Mouse (Mus musculus) c-Kit-positive CD71-positive TER-119-negative erythroid progenitor cells, embryonic 14.5 days (primary cell): ENCODE results near the gene Src.

Source experiments
- DNase-seq: peaks from one replicate; pipeline ENCODE4 v3.0.0-alpha.2; 2013; ENCODE audit warnings: low read depth

Src gene

DNA sequence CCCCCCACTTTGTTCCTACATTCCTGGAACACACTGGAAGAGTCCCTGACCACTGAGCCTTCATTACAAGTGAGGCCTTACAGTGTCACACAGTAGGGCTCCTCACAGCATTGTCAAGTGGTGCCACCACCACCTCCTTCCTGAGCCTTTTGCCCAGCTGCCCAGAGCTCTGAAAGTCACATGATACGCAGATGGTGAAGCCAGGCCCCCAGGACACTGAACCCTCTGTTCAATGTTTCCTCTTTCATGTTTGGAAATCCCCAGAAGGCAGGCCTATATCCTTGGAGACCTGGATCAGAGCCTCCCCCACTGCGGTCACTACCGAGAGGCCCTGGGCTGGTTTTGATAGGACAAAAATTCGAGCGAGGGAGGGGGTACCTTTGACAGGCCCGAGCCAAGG is 1.0 kb upstream of the Src start:
- DNase-seq, result no peak

- no peak for DNase-seq
Measured at GRCm38 (mm10) chr2:157418609-157419071, 396 bp downstream of the Src start.

GRCm38 (mm10) chr2:157419506-157419905 is 1.3 kb downstream of the Src start:
- no peak for DNase-seq

DNA sequence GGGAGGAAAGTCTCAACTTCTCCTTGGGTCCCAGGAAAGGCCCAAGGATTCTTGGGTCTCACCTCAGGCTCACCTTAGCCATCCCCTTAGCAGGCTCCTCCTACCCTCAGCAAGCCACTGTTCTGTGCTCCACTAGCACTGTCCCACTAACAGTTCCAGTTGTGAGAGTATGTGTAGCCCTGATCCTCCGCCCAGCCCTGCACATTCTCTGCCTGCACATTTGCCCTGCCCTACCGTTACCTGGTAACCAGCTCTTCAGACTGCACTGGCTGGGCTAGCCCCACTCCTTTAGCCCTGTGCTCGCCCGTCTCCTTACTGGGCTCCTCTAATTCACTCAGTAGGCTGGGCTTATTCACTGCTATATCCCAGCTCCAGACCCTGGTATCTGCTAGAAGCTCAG is 2.2 kb downstream of the Src start:
- DNase-seq, result no peak

DNA sequence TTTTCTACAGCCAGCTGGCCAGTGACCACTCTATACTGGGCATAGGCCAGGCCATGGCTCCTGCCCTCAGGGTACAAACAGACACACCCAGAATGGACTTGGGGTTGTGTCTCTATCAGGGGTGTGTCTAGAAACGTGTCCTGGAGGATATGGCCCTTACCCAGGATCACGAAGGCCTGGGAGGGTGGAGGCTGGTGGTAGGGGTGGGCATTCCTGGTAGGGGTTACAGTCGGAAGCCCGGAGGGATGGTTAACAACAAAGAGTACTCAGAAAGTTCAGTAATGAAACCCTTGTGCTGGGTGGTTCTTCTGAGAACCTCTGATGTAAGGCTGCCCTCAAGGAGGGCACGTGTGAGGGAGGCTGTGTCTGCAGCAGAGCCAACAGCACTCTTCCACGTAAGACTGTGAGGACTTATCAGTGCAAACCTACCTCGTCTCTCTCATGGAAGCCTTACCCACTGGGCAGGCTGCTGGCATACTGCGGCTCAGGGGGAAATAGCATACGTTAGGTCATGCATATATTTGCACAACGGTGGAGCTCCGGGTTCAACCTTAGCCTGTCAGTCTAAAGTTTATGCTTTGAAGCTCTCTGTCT is 3.9 kb downstream of the Src start:
- DNase-seq, result no peak

- DNase-seq, result no peak
Measured at GRCm38 (mm10) chr2:157422854-157423705, 4.8 kb downstream of the Src start.

DNA sequence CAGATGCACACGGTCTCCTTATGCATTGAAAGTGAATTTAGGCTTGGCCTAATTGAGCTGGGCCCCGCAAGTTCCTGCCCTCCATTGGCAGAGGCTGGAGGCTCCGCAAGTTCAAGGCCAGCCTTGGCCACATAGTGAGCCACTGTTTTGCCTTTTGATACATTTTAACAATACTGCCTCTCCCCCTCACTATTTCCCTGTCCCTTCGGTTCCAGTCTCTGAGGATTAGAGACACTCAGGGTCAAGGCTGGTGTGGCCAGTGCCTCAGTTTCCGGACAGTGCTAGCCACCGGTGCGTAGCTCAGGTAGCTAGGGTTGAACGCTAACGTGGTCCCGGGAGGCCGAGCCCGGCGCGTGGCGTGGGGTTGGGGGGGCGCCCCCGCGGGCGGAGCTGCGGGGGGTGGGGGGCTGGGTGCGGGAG is 5.5 kb downstream of the Src start:
- DNase-seq, result no peak

DNA sequence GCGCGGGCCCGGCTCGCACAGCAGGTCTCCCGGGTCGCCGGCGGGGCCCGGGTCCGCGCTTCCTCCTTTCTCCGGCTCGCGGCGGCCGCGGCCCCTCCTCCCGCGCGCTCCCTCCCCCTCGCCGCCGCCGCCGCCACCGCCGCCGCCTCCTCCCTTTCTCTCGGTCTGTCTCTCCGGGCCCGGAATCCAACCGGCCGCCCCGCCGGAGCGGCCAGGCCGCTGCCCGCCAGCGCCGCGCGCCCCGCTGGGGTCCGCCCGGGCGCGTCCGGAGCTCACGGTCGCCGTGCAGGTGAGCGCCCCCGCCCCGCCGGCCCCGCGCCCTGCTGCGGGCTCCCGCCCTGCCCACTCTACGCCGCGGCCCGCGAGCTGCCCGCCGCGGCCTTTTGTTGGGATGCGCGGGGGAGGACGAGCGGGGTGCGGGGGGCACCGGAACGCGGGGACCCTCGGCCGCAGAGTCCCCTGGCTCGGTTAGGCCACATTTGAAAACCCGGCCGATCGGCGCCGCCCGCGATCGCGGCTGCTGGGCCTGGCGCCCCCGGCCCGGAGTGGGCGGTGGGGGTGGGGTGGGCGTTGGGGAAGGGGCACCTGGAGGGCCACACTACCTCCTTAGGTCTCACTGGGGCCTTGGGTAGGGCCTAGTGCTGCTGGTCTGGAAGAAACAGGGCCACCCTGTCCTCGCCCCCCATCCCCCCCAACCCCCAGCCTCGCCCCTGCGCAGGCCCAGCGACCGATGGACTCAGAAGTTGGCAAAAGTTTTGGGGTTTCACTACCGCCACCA is 6.1 kb downstream of the Src start:
- DNase-seq, result no peak

GRCm38 (mm10) chr2:157424904-157425642 is 6.8 kb downstream of the Src start:
- no peak for DNase-seq

DNA sequence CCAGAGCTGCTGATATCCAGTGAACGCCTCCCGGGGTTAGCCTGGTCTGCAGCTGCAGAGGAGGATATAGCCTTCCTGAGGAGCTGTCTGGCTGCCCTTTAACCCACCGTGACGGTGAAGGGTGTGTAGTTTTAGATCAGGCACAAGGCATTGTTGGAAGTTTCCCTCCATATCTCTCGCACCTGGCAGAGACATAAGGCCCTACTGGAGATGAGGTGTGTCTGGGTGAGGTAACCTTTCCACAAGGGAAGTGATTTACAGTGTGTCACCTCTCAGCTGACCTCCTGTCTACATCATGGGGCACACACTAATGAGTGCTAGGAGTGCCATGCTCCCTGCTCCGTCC is 7.4 kb downstream of the Src start:
- DNase-seq, result no peak

GRCm38 (mm10) chr2:157426171-157426570 is 7.9 kb downstream of the Src start:
- no peak for DNase-seq

DNA sequence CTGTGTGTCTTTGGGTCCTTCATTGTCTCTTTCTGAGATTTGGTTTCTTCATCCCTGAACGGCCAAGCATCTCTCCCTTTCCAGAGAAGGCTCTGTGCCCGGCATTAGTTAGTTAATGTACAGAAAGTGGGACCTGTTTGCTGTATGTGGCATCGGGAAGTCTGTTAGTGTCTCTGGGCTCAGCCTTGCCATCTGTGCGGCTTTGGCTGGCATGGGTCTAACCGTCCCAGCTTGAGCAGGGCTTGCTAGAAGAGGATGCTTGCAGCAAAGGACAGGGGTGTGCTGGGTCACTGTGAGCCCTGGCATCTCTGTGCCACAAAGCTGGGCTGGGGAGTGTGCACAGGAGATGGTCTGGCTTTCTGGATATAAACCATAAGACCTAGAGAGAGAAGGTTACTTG is 8.9 kb downstream of the Src start:
- DNase-seq, result no peak

- DNase-seq, result no peak
Measured at GRCm38 (mm10) chr2:157428351-157429139, 10.3 kb downstream of the Src start.

DNA sequence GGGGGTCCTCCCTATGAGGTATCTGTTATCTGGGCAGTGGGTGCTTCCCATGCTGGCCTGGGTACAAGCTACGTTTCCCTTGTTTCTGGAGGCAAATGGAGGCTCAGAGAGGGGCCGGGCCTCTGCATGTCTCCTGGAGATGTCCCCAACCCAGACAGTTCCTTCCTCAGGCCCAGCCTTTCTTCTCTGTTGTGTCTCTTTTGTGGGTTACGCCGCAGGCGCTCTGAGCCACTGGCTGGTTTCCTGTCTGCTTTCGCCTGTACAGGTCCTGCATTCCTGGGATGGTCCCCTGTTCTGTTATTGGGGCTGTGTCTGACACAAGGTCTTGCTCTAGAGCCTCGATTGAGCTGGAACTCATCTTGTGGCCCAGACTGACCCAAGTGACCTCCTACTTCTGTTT is 11.5 kb downstream of the Src start:
- DNase-seq, result no peak

GRCm38 (mm10) chr2:157430667-157431429 is 12.6 kb downstream of the Src start:
- no peak for DNase-seq

- DNase-seq, result no peak
Measured at GRCm38 (mm10) chr2:157431912-157432311, 13.7 kb downstream of the Src start.

DNA sequence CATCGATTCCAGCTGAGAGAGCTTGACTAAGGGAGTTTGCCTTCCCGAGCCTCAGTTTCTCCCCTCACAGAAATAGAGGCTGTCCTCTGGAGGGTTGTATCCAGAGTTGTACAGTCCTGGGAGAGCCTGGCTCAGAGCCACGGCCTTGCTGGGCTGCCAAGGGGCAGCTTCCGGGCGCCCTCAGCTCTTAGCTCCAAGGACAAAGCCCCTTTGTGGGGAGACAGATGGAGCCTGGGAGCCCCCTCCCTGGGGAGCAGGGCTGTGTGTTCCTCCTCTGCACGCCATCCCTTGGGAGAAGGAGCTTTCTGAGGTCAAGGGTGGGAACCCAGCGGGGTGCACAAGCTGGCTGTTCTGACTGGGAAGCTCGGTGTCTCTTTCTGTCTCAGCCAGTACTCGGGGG is 14.2 kb downstream of the Src start:
- no peak for DNase-seq

DNA sequence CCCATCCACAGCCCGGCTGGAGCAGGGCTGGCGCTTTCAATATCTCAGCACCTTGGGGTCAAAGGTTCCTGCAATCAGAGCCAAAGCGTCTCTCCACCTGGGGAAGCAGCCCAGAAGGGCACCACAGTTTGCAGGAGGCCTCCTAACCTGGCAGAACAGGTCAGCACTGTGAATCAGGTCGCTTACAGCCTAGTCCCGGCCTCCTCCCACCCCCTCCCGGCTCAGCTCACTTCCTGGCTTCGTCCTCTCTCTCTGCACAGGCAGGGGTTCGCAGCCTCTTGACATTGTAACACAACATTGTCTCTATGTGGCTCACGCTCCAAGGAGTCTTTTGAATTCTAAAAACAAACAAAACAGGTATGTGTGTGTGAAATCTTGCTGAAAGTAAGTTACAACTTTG is 15.8 kb downstream of the Src start:
- DNase-seq, result no peak

DNA sequence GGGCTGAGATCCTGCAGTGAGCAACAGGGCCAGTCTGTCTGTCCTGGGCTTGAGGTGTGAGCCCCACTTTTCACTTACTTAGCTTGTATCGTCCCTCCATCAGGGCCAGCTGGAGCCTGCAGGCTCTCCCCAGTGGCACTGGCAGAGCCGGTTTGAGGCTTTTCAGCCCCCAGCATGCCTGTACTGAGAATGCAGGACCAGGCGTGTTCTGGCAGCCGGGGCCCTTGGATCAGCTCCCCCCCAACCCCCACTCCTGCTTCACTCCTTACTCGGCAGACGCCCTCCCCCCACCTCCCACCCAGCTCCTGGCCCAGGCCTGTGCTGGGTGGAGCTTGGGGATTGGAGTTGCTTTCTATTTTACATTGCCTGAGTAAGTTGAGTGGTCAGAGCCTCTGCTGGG is 16.3 kb downstream of the Src start:
- no peak for DNase-seq

DNA sequence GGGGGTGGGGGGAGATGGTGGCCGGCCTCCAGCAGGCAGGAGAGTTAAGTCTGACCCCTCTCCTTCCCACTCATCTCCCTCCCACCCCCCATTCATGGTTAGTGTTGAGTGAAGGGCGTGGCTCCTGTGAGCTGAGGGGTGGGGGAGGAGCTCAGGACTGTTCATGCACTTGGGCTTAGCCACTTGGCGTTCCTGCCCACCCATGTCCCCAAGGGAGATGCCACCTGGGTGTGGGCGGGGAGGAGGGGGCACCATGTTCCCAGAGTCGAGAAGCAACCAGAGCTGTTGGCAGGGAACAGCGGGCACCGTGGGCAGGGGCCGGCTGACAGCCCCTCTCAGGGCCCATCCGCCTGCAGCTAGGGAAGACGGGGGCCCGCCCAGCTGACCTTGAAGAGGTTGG is 18.3 kb downstream of the Src start:
- no peak for DNase-seq

DNA sequence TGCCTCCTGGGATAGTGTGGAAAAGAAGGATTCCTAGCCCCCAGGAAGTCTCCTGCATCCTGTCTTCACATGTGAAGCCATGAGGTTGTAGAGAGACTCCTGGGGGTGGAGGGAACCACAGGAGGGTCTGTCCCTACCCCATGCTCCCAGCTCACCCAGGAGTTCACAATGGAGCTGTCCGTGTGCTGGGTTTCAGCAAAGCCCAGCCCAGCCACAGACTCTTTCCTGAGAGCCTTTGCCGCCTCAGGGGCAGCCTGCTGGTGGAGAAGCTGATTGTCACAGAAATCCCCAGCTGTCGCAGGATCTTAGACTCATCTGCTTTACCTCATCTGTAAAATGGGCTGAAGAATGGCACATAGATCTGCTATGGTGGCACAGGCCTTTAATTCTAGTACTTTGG is 18.9 kb downstream of the Src start:
- DNase-seq, result no peak
